Comparison of ENCODE assay signal across 9 mouse cellular contexts in the genomic region with DNA sequence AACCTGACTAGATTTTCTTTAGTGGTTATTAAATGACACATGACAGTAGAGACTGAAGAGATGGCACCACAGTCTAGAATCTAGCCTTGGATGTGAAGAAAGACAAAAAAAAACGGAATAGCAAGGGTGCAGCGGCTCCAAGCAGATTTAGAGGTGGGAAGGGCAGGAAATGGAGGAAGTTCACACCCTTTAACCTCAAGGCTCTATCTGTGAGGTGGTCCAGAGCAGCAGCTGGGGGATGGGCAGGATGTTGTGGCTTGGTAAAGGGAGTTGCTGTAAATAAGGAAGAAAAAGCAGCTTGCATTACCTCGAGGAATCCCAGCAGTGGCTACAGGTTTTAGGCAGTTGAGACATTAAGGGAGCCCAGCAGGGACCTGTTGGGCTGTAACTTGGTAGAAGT. TPM values are rescaled to one million over a fixed set of nuclear protein-coding genes. Genes with fewer than 3 reads are reported as not detected.
DNase-seq lines count a peak whose midpoint lies in the region; ATAC-seq and TF ChIP-seq lines count a peak whose summit lies in the region.
"Had no signal": no experiment of that assay in that cellular context is flagged by ENCODE, and none has a peak within 500 bp of the region (broad histone marks: within the 10 kb centered on the region; RNA-seq: fewer than 3 reads in every experiment).

No protein-coding gene starts in this region.

- TF ChIP-seq POLR2A in bone marrow, adult 2 months (IDR thresholded peaks at IDR 0.05; ENCODE audit: borderline replicate concordance, control insufficient read depth, low read depth, low read length): no peak

- peak; percentile 86 for DNase-seq in CD4-positive, CD25-positive, alpha-beta regulatory T cell, adult 2 months (ENCODE audit: low read depth, low spot score)
- peak; percentile 66 to 77 for DNase-seq in kidney, postnatal 4 days
- peak; percentile 88 for DNase-seq in naive thymus-derived CD4-positive, alpha-beta T cell, adult 2 months (ENCODE audit: low read depth)
- DNase-seq in cerebellum, adult 11-12 months: no peak
- no peak for DNase-seq in midbrain, embryonic 14.5 days
- DNase-seq in left cerebral cortex, adult 18-20 months (ENCODE audit: low spot score in 2 of 2): no peak
- no peak for DNase-seq in gastrocnemius, postnatal 25 days

- H3K36me3 ChIP-seq in midbrain, embryonic 14.5 days (ENCODE audit: control insufficient read depth, insufficient read depth, low read length): no peaks in the 10 kb centered on the region
- H3K36me3 ChIP-seq: lung, embryonic 15.5 days had no signal

- H3K4me2 ChIP-seq in midbrain, embryonic 14.5 days (ENCODE audit: low read length): no peak overlapping the region
- H3K4me2 ChIP-seq: lung, embryonic 15.5 days had no signal

- no peaks in the 10 kb centered on the region for H3K27me3 ChIP-seq in midbrain, embryonic 14.5 days (ENCODE audit: control insufficient read depth, insufficient read depth, low read length)
- H3K27me3 ChIP-seq: lung, embryonic 15.5 days had no signal

- under 1% methylated on average over 3 of the region's 3 CpGs for WGBS in bone marrow, adult 2 months
- WGBS in midbrain, embryonic 14.5 days: 51% methylated on average over 3 of the region's 3 CpGs

- no peak overlapping the region for H3K27ac ChIP-seq in bone marrow, adult 2 months (ENCODE audit: control insufficient read depth, insufficient read depth, low read depth, low read length, poor library complexity)
- no peak overlapping the region for H3K27ac ChIP-seq in midbrain, embryonic 14.5 days (replicated peaks; ENCODE audit: low read depth, low read length)
- H3K27ac ChIP-seq: lung, embryonic 15.5 days had no signal

- ATAC-seq in midbrain, embryonic 14.5 days (ENCODE audit: low FRiP score, low TSS enrichment): no peak

- TF ChIP-seq CTCF in bone marrow, adult 2 months (IDR thresholded peaks at IDR 0.05; ENCODE audit: control insufficient read depth, insufficient read depth, low read length): 0 out of 2 replicates have a peak, but pooled peaks have one; percentile 13

- peaks cover 8% of the 10 kb centered on the region for H3K4me1 ChIP-seq in bone marrow, adult 2 months (ENCODE audit: control insufficient read depth, insufficient read depth, low read length)
- no peaks in the 10 kb centered on the region for H3K4me1 ChIP-seq in midbrain, embryonic 14.5 days (ENCODE audit: control insufficient read depth, insufficient read depth, low read length)

- H3K4me3 ChIP-seq in bone marrow, adult 2 months (replicated peaks; ENCODE audit: control insufficient read depth, low read depth, low read length): no peak overlapping the region
- no peak overlapping the region for H3K4me3 ChIP-seq in midbrain, embryonic 14.5 days (replicated peaks; ENCODE audit: low read depth, low read length)
- H3K4me3 ChIP-seq: lung, embryonic 15.5 days had no signal

- H3K9me3 ChIP-seq in midbrain, embryonic 14.5 days (ENCODE audit: control insufficient read depth, low read length): no peaks in the 10 kb centered on the region
- H3K9me3 ChIP-seq: lung, embryonic 15.5 days had no signal

- H3K9ac ChIP-seq in midbrain, embryonic 14.5 days (replicated peaks; ENCODE audit: low read length): no peak overlapping the region
- H3K9ac ChIP-seq: lung, embryonic 15.5 days had no signal

RNA-seq across cellular contexts. Expression of a gene that starts 23.4 kb away (rescaled TPM):
- 24.4 and 41.9 TPM in 2 replicates for polyA plus RNA-seq in bone marrow, adult 2 months (2011; ENCODE audit: insufficient read depth, insufficient read length, low replicate concordance, missing spikeins)
- 114 and 136 TPM in 2 replicates for polyA plus RNA-seq in midbrain, embryonic 14.5 days (2014; fragmentation: Nextera tagmentation; extraction: Ambion mirVana)
- total RNA-seq in left cerebral cortex, adult 18-20 months (2021): 10 to 100 TPM; 47.7 to 52.2 TPM
- 10 to 100 TPM; 25.3 to 26.2 TPM for total RNA-seq in gastrocnemius, postnatal 25 days (2021)

RNA-seq across cellular contexts. Expression of a gene that starts 59.2 kb away (rescaled TPM):
- 60.8 and 84.2 TPM in 2 replicates for polyA plus RNA-seq in bone marrow, adult 2 months (2011; ENCODE audit: insufficient read depth, insufficient read length, low replicate concordance, missing spikeins)
- polyA plus RNA-seq in midbrain, embryonic 14.5 days (2014; fragmentation: Nextera tagmentation; extraction: Ambion mirVana): 669 and 677 TPM in 2 replicates
- 100 to 1,000 TPM; 295 to 302 TPM for total RNA-seq in left cerebral cortex, adult 18-20 months (2021)
- total RNA-seq in gastrocnemius, postnatal 25 days (2021): 10 to 100 TPM; 44.5 to 50.1 TPM

Comparison
In these comparisons a context has a peak if more than half of its experiments do, and no peak if none do; other contexts are left out.
1. DNase-seq: peak in CD4-positive, CD25-positive, alpha-beta regulatory T cell, adult 2 months (single experiment), kidney, postnatal 4 days (2 of 2) and naive thymus-derived CD4-positive, alpha-beta T cell, adult 2 months (single experiment); none in cerebellum, adult 11-12 months (single experiment), midbrain, embryonic 14.5 days (single experiment), left cerebral cortex, adult 18-20 months (0 of 2) and gastrocnemius, postnatal 25 days (single experiment).
2. RNA of a gene that starts 59.2 kb away (total RNA-seq): 295 to 302 TPM in left cerebral cortex, adult 18-20 months; 44.5 to 50.1 TPM in gastrocnemius, postnatal 25 days; every median in the first group is over 4 times any median in the second.